Comparison of ENCODE assay signal across 8 mouse cellular contexts in genomic region chr9:20459377-20460317, GRCm38 (mm10). TPM values are rescaled to one million over a fixed set of nuclear protein-coding genes. Genes with fewer than 3 reads are reported as not detected.
DNase-seq lines count a peak whose midpoint lies in the region; ATAC-seq and TF ChIP-seq lines count a peak whose summit lies in the region.

TSS of gene Zfp26 (minus strand) at chr9:20460162.

- H3K27me3 ChIP-seq in hindbrain, embryonic 10.5 days (ENCODE audit: insufficient read depth, poor library complexity, severe bottlenecking) = no peaks in the 10 kb centered on the region
- no peaks in the 10 kb centered on the region for H3K27me3 ChIP-seq in lung, postnatal 0 days (replicated peaks; ENCODE audit: insufficient read depth, low read length)

- TF ChIP-seq CTCF in lung, postnatal 0 days (IDR thresholded peaks at IDR 0.05) = no peak

- H3K4me1 ChIP-seq in hindbrain, embryonic 10.5 days (replicated peaks) = peaks cover 16% of the 10 kb centered on the region
- peaks cover 3% of the 10 kb centered on the region; the same call in 1 of the 2 replicates for H3K4me1 ChIP-seq in lung, postnatal 0 days (ENCODE audit: insufficient read depth, low read depth, low read length)

- H3K9ac ChIP-seq in lung, postnatal 0 days (replicated peaks; ENCODE audit: low read depth) = peak within 1 kb of the TSS; percentile 85

- WGBS in hindbrain, embryonic 10.5 days = under 1% methylated on average over 48 of the region's 48 CpGs
- under 1% methylated on average over 47 of the region's 48 CpGs for WGBS in lung, postnatal 0 days

- peak; percentile 97 for ATAC-seq in frontal cortex, adult (ENCODE audit: low TSS enrichment)
- ATAC-seq in lung, postnatal 0 days = peak; percentile 93

- H3K4me2 ChIP-seq in lung, postnatal 0 days (replicated peaks; ENCODE audit: low read depth, low read length) = peak within 1 kb of the TSS; percentile 69

- peak; percentile 65 for TF ChIP-seq EP300 in lung, postnatal 0 days (IDR thresholded peaks at IDR 0.05)

- H3K36me3 ChIP-seq in hindbrain, embryonic 10.5 days = peaks cover 36% of the 10 kb centered on the region
- H3K36me3 ChIP-seq in lung, postnatal 0 days (ENCODE audit: insufficient read depth, low read length) = peaks cover 9% of the 10 kb centered on the region; the same call in 1 of the 2 replicates

- DNase-seq in MN1 (ENCODE audit: low spot score) = peak; percentile 83
- peak; percentile 73 for DNase-seq in cerebellum, adult 9-10 months
- peak; percentile 82 for DNase-seq in hindbrain, embryonic 10.5 days (ENCODE audit: low spot score)
- DNase-seq in layer of hippocampus, adult 9-11 months = peak; percentile 74
- peak; percentile 90 for DNase-seq in lung, postnatal 0 days (ENCODE audit: low spot score)
- peak; percentile 63 for DNase-seq in ovary, postnatal 14 days (ENCODE audit: low spot score)
- peak; percentile 82 for DNase-seq in thymus, postnatal 14 days

- no peaks in the 10 kb centered on the region for H3K9me3 ChIP-seq in hindbrain, embryonic 10.5 days
- H3K9me3 ChIP-seq in lung, postnatal 0 days (ENCODE audit: low read length) = no peaks in the 10 kb centered on the region

- peak within 1 kb of the TSS; percentile 88 for H3K4me3 ChIP-seq in hindbrain, embryonic 10.5 days
- peak within 1 kb of the TSS; percentile 78 for H3K4me3 ChIP-seq in lung, postnatal 0 days (ENCODE audit: low read depth, low read length)

- peak within 1 kb of the TSS; percentile 96 for H3K27ac ChIP-seq in hindbrain, embryonic 10.5 days
- H3K27ac ChIP-seq in lung, postnatal 0 days (ENCODE audit: low read length) = peak within 1 kb of the TSS; percentile 90

RNA-seq across cellular contexts. Expression of gene Zfp26, which starts in this region (rescaled TPM):
- 16.5 and 25.9 TPM in 2 replicates for polyA plus RNA-seq in hindbrain, embryonic 10.5 days (2016; fragmentation: Nextera tagmentation; extraction: Ambion mirVana)
- polyA plus RNA-seq in lung, postnatal 0 days (2015; fragmentation: Nextera tagmentation; extraction: Ambion mirVana) = 6.8 and 9.5 TPM in 2 replicates

Comparison
In these comparisons a context has a peak if more than half of its experiments do, and no peak if none do; other contexts are left out.
1. Peak in every context shown above with its lines: DNase-seq, ATAC-seq, H3K4me3 ChIP-seq and H3K27ac ChIP-seq.